Mouse (Mus musculus) myocyte (in vitro differentiated cells): ENCODE data around the gene Krtap3-2.

ENCODE experiments used
- CEBPB ChIP-seq: IDR thresholded peaks from 2 replicates; pipeline ENCODE4 v1.6.1; 2011; ENCODE audit warnings: mild to moderate bottlenecking, moderate library complexity; ENCODE audit not compliant: poor library complexity, insufficient read depth, severe bottlenecking
- E2F4 ChIP-seq: IDR thresholded peaks from one replicate; pipeline ENCODE4 v1.6.1; 2011; ENCODE audit warnings: mild to moderate bottlenecking, control low read depth, moderate library complexity; ENCODE audit not compliant: insufficient read depth
- MAX ChIP-seq: IDR thresholded peaks from one replicate; pipeline ENCODE4 v1.6.1; 2011; ENCODE audit warnings: low read depth, mild to moderate bottlenecking, control low read depth
- MYOD1 ChIP-seq, 3 experiments: IDR thresholded peaks; one replicate each; pipeline ENCODE4 v1.6.1; 2011; ENCODE audit warnings: control low read depth in 2 of 3, low read depth in 2 of 3, mild to moderate bottlenecking in 2 of 3, moderate library complexity in 1 of 3; ENCODE audit not compliant: insufficient read length in 2 of 3, control insufficient read depth in 1 of 3
- MYOG ChIP-seq, 3 experiments: IDR thresholded peaks; one replicate each; pipeline ENCODE4 v1.6.1; 2011; ENCODE audit warnings: control low read depth in 2 of 3, low read depth in 2 of 3, mild to moderate bottlenecking in 2 of 3; ENCODE audit not compliant: insufficient read length in 2 of 3, control insufficient read depth in 1 of 3, insufficient read depth in 1 of 3
- POLR2A ChIP-seq: IDR thresholded peaks from one replicate; pipeline ENCODE4 v1.6.1; 2011; ENCODE audit warnings: low read depth, mild to moderate bottlenecking, control low read depth, moderate library complexity; ENCODE audit not compliant: insufficient read length
- POLR2AphosphoS2 ChIP-seq: IDR thresholded peaks from one replicate; pipeline ENCODE4 v1.6.1; 2011; ENCODE audit warnings: low read depth, control low read depth; ENCODE audit not compliant: insufficient read length
- SRF ChIP-seq: IDR thresholded peaks from one replicate; pipeline ENCODE4 v1.6.1; 2011; ENCODE audit warnings: low read depth; ENCODE audit not compliant: control insufficient read depth, insufficient read length
- TCF12 ChIP-seq: IDR thresholded peaks from one replicate; pipeline ENCODE4 v1.6.1; 2011; ENCODE audit warnings: mild to moderate bottlenecking, control low read depth; ENCODE audit not compliant: poor library complexity, insufficient read depth, severe bottlenecking
- USF1 ChIP-seq: IDR thresholded peaks from one replicate; pipeline ENCODE4 v1.6.1; 2011; ENCODE audit warnings: low read depth, mild to moderate bottlenecking, control low read depth, moderate library complexity

- no peak for TF ChIP-seq E2F4
- no peak for TF ChIP-seq POLR2A
- no peak for TF ChIP-seq CEBPB
- TF ChIP-seq POLR2AphosphoS2 = no peak
- TF ChIP-seq MAX = no peak
- TF ChIP-seq USF1 = no peak
- TF ChIP-seq MYOD1 (IDR thresholded peaks at IDR 0.05; ENCODE audit: control insufficient read depth in 1 of 3, insufficient read length in 2 of 3, low read depth in 2 of 3) = no peak
- TF ChIP-seq MYOG (IDR thresholded peaks at IDR 0.05; ENCODE audit: control insufficient read depth in 1 of 3, insufficient read depth in 1 of 3, insufficient read length in 2 of 3, low read depth in 2 of 3) = no peak
- TF ChIP-seq TCF12 = no peak
- no peak for TF ChIP-seq SRF
These were observed 5.9 kb upstream of the Krtap3-2 start for GRCm38 (mm10) chr11:99562580-99562979.
